Mouse (Mus musculus): ENCODE measurements around the gene Eme2.

Gene Eme2

GRCm38 (mm10) chr17:24874405-24874745 lies 20.5 kb downstream of the Eme2 start:
- DNase-seq = no peak

GRCm38 (mm10) chr17:24873695-24874404 lies 21.0 kb downstream of the Eme2 start:
- DNase-seq = no peak

GRCm38 (mm10) chr17:24867914-24868313 lies 27.0 kb downstream of the Eme2 start:
- DNase-seq = no peak

GRCm38 (mm10) chr17:24865776-24866175 lies 29.1 kb downstream of the Eme2 start, which contains the start of gene Igfals:
TSS of gene Igfals (plus strand) at chr17:24865997.
- peak; percentile 90 for DNase-seq

GRCm38 (mm10) chr17:24861785-24862184 lies 33.1 kb downstream of the Eme2 start:
- DNase-seq = no peak

GRCm38 (mm10) chr17:24860076-24860475 lies 34.8 kb downstream of the Eme2 start:
- DNase-seq = no peak

GRCm38 (mm10) chr17:24858967-24859366 lies 35.9 kb downstream of the Eme2 start:
- DNase-seq = no peak

GRCm38 (mm10) chr17:24857831-24858470 lies 36.9 kb downstream of the Eme2 start:
- DNase-seq = no peak

GRCm38 (mm10) chr17:24856589-24856988 lies 38.3 kb downstream of the Eme2 start:
- DNase-seq = no peak

GRCm38 (mm10) chr17:24855838-24856464 lies 38.9 kb downstream of the Eme2 start:
- DNase-seq = no peak

- no peak for DNase-seq
Measured at GRCm38 (mm10) chr17:24851381-24852125, 43.3 kb downstream of the Eme2 start.

GRCm38 (mm10) chr17:24850773-24851127 lies 44.1 kb downstream of the Eme2 start:
- no peak for DNase-seq

- DNase-seq = peak; percentile 98
Measured at GRCm38 (mm10) chr17:24850065-24850772, 44.7 kb downstream of the Eme2 start, which contains the start of gene Fahd1. TSS of gene Fahd1 (minus strand) at chr17:24850364.

- no peak for DNase-seq
Measured at GRCm38 (mm10) chr17:24849733-24850064, 45.2 kb downstream of the Eme2 start.

- DNase-seq = no peak
Measured at GRCm38 (mm10) chr17:24848600-24849031, 46.3 kb downstream of the Eme2 start.

GRCm38 (mm10) chr17:24847386-24847785 lies 47.5 kb downstream of the Eme2 start:
- DNase-seq = no peak

- DNase-seq = no peak
Measured at GRCm38 (mm10) chr17:24844525-24844924, 50.4 kb downstream of the Eme2 start.

GRCm38 (mm10) chr17:24842631-24843030 lies 52.3 kb downstream of the Eme2 start:
- no peak for DNase-seq

GRCm38 (mm10) chr17:24841133-24841532 lies 53.8 kb downstream of the Eme2 start:
- no peak for DNase-seq

GRCm38 (mm10) chr17:24840341-24840740 lies 54.5 kb downstream of the Eme2 start:
- DNase-seq = no peak

- no peak for DNase-seq
Measured at GRCm38 (mm10) chr17:24839842-24840241, 55.0 kb downstream of the Eme2 start, which contains the start of gene Hagh. TSS of gene Hagh (plus strand) at chr17:24840143.

Measured in cerebellum, adult 11-12 months (tissue).